Mouse (Mus musculus): ENCODE results near the gene Tfap2a. TPM values are rescaled to one million over a fixed set of nuclear protein-coding genes. Genes with fewer than 3 reads are reported as not detected.

Tfap2a gene
- under 1 TPM; 0.50 to 0.57 TPM for total RNA-seq (2021)

- no peak for DNase-seq (ENCODE audit: low spot score in 2 of 2)
- intact Hi-C loops (cut with DNase I), result no loop called here
Measured at GRCm38 (mm10) chr13:40738196-40738880, at the start of gene Tfap2a. TSS of gene Tfap2a (minus strand) at chr13:40738376.

GRCm38 (mm10) chr13:40784202-40784771, 46.1 kb upstream of the Tfap2a start:
- peak; percentile 11 to 39 for DNase-seq (ENCODE audit: low spot score in 2 of 2)
- intact Hi-C loops (cut with DNase I), result loop anchor here (2.0 to 10.0 kb wide), 4 partner anchors 191 to 791 kb away; no protein-coding TSS in a partner anchor

- intact Hi-C loops (cut with DNase I), result no loop called here
- peak in 1 of 2 experiments; percentile 47 for DNase-seq (ENCODE audit: low spot score in 2 of 2)
Measured at GRCm38 (mm10) chr13:40757995-40758394, 19.8 kb upstream of the Tfap2a start.

- intact Hi-C loops (cut with DNase I), result no loop called here
- DNase-seq (ENCODE audit: low spot score in 2 of 2), result no peak
Measured at GRCm38 (mm10) chr13:40756356-40756755, 18.2 kb upstream of the Tfap2a start.

- intact Hi-C loops (cut with DNase I), result loop anchor here (5.0 kb wide), 1 partner anchor 1572 kb away; no protein-coding TSS in a partner anchor
- no peak for DNase-seq (ENCODE audit: low spot score in 2 of 2)
Measured at GRCm38 (mm10) chr13:40754091-40754490, 15.9 kb upstream of the Tfap2a start.

- intact Hi-C loops (cut with DNase I), result loop anchor here (5.0 kb wide), 1 partner anchor 1570 kb away; no protein-coding TSS in a partner anchor
- no peak for DNase-seq (ENCODE audit: low spot score in 2 of 2)
Measured at GRCm38 (mm10) chr13:40751889-40752288, 13.7 kb upstream of the Tfap2a start.

- DNase-seq (ENCODE audit: low spot score in 2 of 2), result no peak
- intact Hi-C loops (cut with DNase I), result loop anchor here (2.0 to 10.0 kb wide), 4 partner anchors 857 to 1895 kb away; no protein-coding TSS in a partner anchor
Measured at GRCm38 (mm10) chr13:40749603-40749905, 11.4 kb upstream of the Tfap2a start.

GRCm38 (mm10) chr13:40748785-40749602, 10.8 kb upstream of the Tfap2a start:
- DNase-seq (ENCODE audit: low spot score in 2 of 2), result no peak
- intact Hi-C loops (cut with DNase I), result loop anchor here (2.0 to 10.0 kb wide), 4 partner anchors 857 to 1894 kb away; no protein-coding TSS in a partner anchor

- intact Hi-C loops (cut with DNase I), result loop anchor here (10.0 kb wide), 1 partner anchor 1889 kb away; no protein-coding TSS in a partner anchor
- no peak for DNase-seq (ENCODE audit: low spot score in 2 of 2)
Measured at GRCm38 (mm10) chr13:40744111-40744805, 6.1 kb upstream of the Tfap2a start.

- intact Hi-C loops (cut with DNase I), result loop anchor here (10.0 kb wide), 1 partner anchor 1888 kb away; no protein-coding TSS in a partner anchor
- no peak for DNase-seq (ENCODE audit: low spot score in 2 of 2)
Measured at GRCm38 (mm10) chr13:40743221-40743620, 5.0 kb upstream of the Tfap2a start.

- intact Hi-C loops (cut with DNase I), result loop anchor here (10.0 kb wide), 1 partner anchor 1887 kb away; no protein-coding TSS in a partner anchor
- no peak for DNase-seq (ENCODE audit: low spot score in 2 of 2)
Measured at GRCm38 (mm10) chr13:40741841-40742550, 3.8 kb upstream of the Tfap2a start.

- intact Hi-C loops (cut with DNase I), result loop anchor here (10.0 kb wide), 1 partner anchor 1887 kb away; no protein-coding TSS in a partner anchor
- DNase-seq (ENCODE audit: low spot score in 2 of 2), result no peak
Measured at GRCm38 (mm10) chr13:40741436-40741835, 3.3 kb upstream of the Tfap2a start.

- intact Hi-C loops (cut with DNase I), result loop anchor here (10.0 kb wide), 1 partner anchor 1886 kb away; no protein-coding TSS in a partner anchor
Measured at GRCm38 (mm10) chr13:40740727-40741360, 2.7 kb upstream of the Tfap2a start.

GRCm38 (mm10) chr13:40739901-40740300, 1.7 kb upstream of the Tfap2a start:
- no peak for DNase-seq (ENCODE audit: low spot score in 2 of 2)
- intact Hi-C loops (cut with DNase I), result loop anchor here (10.0 kb wide), 1 partner anchor 1885 kb away; no protein-coding TSS in a partner anchor

More at GRCm38 (mm10) chr13:40740727-40741360, 2.7 kb upstream of the Tfap2a start:
- DNase-seq (ENCODE audit: low spot score in 2 of 2), result no peak

GRCm38 (mm10) chr13:40739121-40739650, 1.0 kb upstream of the Tfap2a start:
- intact Hi-C loops (cut with DNase I), result no loop called here
- no peak for DNase-seq (ENCODE audit: low spot score in 2 of 2)

GRCm38 (mm10) chr13:40737761-40738160, 415 bp downstream of the Tfap2a start:
- intact Hi-C loops (cut with DNase I), result no loop called here
- no peak for DNase-seq (ENCODE audit: low spot score in 2 of 2)

GRCm38 (mm10) chr13:40737099-40737498, 1.1 kb downstream of the Tfap2a start:
- no peak for DNase-seq (ENCODE audit: low spot score in 2 of 2)
- intact Hi-C loops (cut with DNase I), result no loop called here
